Mouse (Mus musculus) splenic B cell, adult 2 months (primary cell): ENCODE results near the gene Olfr346.

Source experiments
- DNase-seq: peaks from one replicate; pipeline ENCODE4 v3.0.0-alpha.2; 2011; ENCODE audit warnings: low read depth, low spot score
- H3K27me3 ChIP-seq: 2 replicates; pipeline ENCODE4 v1.6.1; 2012; ENCODE audit warnings: mild to moderate bottlenecking, low read length, moderate library complexity, mixed read lengths; ENCODE audit not compliant: control insufficient read depth, poor library complexity, insufficient read depth, severe bottlenecking
- H3K36me3 ChIP-seq: 2 replicates; pipeline ENCODE4 v1.6.1; 2012; ENCODE audit warnings: mild to moderate bottlenecking, low read length, moderate library complexity, mixed read lengths; ENCODE audit not compliant: control insufficient read depth, poor library complexity, insufficient read depth, severe bottlenecking

Olfr346 gene

DNA sequence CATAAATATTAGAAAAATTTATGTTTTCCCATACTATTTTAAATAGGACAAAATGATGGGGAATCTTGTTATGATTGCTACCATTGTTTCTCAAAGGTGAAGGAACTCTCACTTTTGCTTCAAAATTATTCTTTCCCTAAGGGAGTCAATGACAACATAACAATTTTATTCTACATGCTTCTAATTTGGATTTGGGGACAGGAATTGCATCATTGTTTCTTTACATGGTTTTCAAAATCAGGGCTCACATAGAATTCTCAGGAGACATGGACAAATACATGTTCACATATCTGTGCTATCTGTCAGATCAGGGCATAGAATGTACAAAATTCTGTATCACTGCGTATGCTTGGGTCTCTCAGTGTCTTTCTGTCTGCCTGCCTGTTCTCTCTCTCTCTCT lies at the start of gene Olfr346:
Gene Olfr346 (plus strand): TSS at position 301 of the 400 bp plus-strand sequence.
- no peak for DNase-seq
- no peaks in the 10 kb centered on the region for H3K36me3 ChIP-seq
- H3K27me3 ChIP-seq = no peaks in the 10 kb centered on the region

DNA sequence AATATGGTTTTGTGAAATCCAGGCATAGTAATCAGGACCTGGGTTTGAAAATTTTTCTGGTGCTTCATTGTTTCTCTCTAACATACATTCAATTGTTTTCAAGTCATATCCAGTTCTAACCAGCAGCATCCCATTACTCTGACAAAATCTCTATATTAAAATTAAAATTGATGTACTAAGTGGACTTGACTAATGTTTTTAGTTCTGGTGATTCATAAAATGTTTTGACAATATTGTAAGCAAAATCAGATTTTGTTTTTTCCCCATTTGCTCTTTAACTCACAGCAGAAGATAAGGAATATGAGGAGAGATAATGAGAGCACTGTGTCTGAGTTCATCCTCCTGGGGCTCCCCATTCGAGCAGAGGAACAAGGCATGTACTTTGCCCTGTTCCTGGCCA lies 45.8 kb upstream of the Olfr346 start, which contains the start of gene Olfr345:
Gene Olfr345 (plus strand): TSS at position 301 of the 400 bp plus-strand sequence.
- no peaks in the 10 kb centered on the region for H3K36me3 ChIP-seq
- DNase-seq = no peak
- no peaks in the 10 kb centered on the region for H3K27me3 ChIP-seq

DNA sequence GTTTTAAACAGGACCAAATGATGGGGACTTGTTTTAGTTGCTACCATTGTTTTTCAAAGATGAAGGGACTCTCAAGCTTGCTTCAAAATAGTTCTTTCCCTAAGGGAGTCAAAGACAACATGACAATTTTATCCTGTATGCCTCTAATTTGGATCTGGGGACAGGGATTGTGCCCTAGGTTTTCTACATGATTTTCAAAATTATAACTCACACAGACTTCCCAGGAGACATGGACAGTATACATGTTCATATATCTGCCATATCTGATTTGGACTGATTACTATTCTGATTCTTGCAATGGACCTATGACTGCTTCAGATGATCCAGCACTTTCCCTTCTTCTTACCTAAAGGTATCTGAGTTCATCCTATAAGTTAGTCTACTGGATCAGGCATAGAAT lies 46.0 kb downstream of the Olfr346 start, which contains the start of gene Olfr347:
Gene Olfr347 (plus strand): TSS at position 301 of the 400 bp plus-strand sequence.
- DNase-seq = no peak
- H3K36me3 ChIP-seq = no peaks in the 10 kb centered on the region
- no peaks in the 10 kb centered on the region for H3K27me3 ChIP-seq

- no peak for DNase-seq
- H3K27me3 ChIP-seq = no peaks in the 10 kb centered on the region
- H3K36me3 ChIP-seq = no peaks in the 10 kb centered on the region
Measured at GRCm38 (mm10) chr2:36736226-36736625, 50.6 kb downstream of the Olfr346 start.
